23 mouse cellular contexts compared by ENCODE assay signal in the genomic region with DNA sequence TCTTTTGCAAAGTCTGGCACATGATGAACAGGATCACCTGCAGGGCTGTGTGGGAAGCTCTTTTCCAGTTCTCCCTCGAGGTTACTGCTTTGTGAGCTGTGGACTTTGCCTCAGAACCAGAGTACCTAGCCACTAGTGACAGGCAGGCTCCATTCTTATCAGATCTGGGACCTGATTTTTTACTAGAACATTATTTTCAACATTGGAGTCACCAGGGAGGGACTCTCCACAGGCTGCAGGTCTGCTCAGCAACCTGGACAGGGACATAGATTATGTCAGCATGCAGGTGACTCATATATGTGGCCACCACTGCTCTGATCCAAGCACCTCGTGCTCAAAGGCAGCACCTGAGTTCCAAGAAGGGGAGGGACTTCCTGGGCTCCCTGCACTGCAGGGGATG. TPM values are rescaled to one million over a fixed set of nuclear protein-coding genes. Genes with fewer than 3 reads are reported as not detected.
A peak's percentile ranks its signal among the peaks of the same experiment; 100 is the strongest.
DNase-seq lines count a peak whose midpoint lies in the region; ATAC-seq and TF ChIP-seq lines count a peak whose summit lies in the region.
"Had no signal": no experiment of that assay in that cellular context is flagged by ENCODE, and none has a peak within 500 bp of the region (broad histone marks: within the 10 kb centered on the region; RNA-seq: fewer than 3 reads in every experiment).

No protein-coding gene starts in this region.

- 55% methylated on average over 2 of the region's 2 CpGs for WGBS in stomach, embryonic 15.5 days

- H3K4me2 ChIP-seq in stomach, embryonic 15.5 days, result no peak overlapping the region
- H3K4me2 ChIP-seq: embryonic facial prominence, embryonic 13.5 days; forebrain, embryonic 12.5 days; hindbrain, embryonic 12.5 days had no signal

- H3K36me3 ChIP-seq in stomach, embryonic 15.5 days, result peaks cover 12% of the 10 kb centered on the region; the same call in 1 of the 2 replicates

- H3K27ac ChIP-seq in gastrocnemius, adult 2 months, result peak overlapping the region; percentile 56
- H3K27ac ChIP-seq in stomach, embryonic 15.5 days, result no peak overlapping the region
- H3K27ac ChIP-seq: embryonic facial prominence, embryonic 13.5 days; forebrain, embryonic 12.5 days; hindbrain, embryonic 12.5 days had no signal

- intact Hi-C loops in gastrocnemius, adult 2 months (cut with DNase I), result no loop called here

- H3K27me3 ChIP-seq in stomach, embryonic 15.5 days (replicated peaks), result no peaks in the 10 kb centered on the region
- H3K27me3 ChIP-seq: embryonic facial prominence, embryonic 13.5 days; forebrain, embryonic 12.5 days; hindbrain, embryonic 12.5 days had no signal

- no peaks in the 10 kb centered on the region for H3K9me3 ChIP-seq in stomach, embryonic 15.5 days
- H3K9me3 ChIP-seq: embryonic facial prominence, embryonic 13.5 days; forebrain, embryonic 12.5 days; hindbrain, embryonic 12.5 days had no signal

- H3K9ac ChIP-seq in stomach, embryonic 15.5 days, result no peak overlapping the region
- H3K9ac ChIP-seq: embryonic facial prominence, embryonic 13.5 days; forebrain, embryonic 12.5 days; hindbrain, embryonic 12.5 days had no signal

- H3K4me3 ChIP-seq in gastrocnemius, adult 2 months, result no peak overlapping the region
- no peak overlapping the region for H3K4me3 ChIP-seq in stomach, embryonic 15.5 days (replicated peaks)
- H3K4me3 ChIP-seq: embryonic facial prominence, embryonic 13.5 days; forebrain, embryonic 12.5 days; hindbrain, embryonic 12.5 days had no signal

- TF ChIP-seq CTCF in gastrocnemius, adult 2 months (IDR thresholded peaks at IDR 0.05), result no peak

- peak; percentile 37; the same call in 1 of the 2 replicates for ATAC-seq in stomach, embryonic 15.5 days (ENCODE audit: insufficient read depth, low FRiP score, low read depth)
- ATAC-seq: CD4-positive, CD25-positive, alpha-beta regulatory T cell, adult 4 months; forebrain, embryonic 16.5 days had no signal

- no peak for DNase-seq in gastrocnemius, adult 2 months
- DNase-seq in gastrocnemius, postnatal 4 days (ENCODE audit: low spot score in 2 of 2), result no peak
- DNase-seq in urinary bladder, postnatal 14 days (ENCODE audit: low spot score), result peak; percentile 12
- DNase-seq in urinary bladder, postnatal 4 days (ENCODE audit: low spot score in 2 of 2), result no peak
- DNase-seq in thymus, postnatal 4 days, result no peak
- no peak for DNase-seq in embryo, embryonic 9.5 days (ENCODE audit: extremely low spot score)
- no peak for DNase-seq in kidney, adult 11 months
- DNase-seq: adrenal gland, postnatal 10 days; B cell, adult 2 months; cerebellum, adult 11-12 months; cerebellum, adult 9-10 months; cerebellum, postnatal 25 days; gastrocnemius, postnatal 25 days; heart, adult 11 months; heart, postnatal 10 days; heart, postnatal 4 days had no signal

- peaks cover 11% of the 10 kb centered on the region for H3K4me1 ChIP-seq in stomach, embryonic 15.5 days

RNA-seq across cellular contexts. Expression of a gene that starts 5.9 kb away (rescaled TPM):
- 10 to 100 TPM; 41.3 to 45.4 TPM for total RNA-seq in gastrocnemius, adult 2 months (2021)
- total RNA-seq in gastrocnemius, postnatal 4 days (2021), result 10 to 100 TPM; 87.6 to 95.6 TPM
- polyA plus RNA-seq in stomach, embryonic 15.5 days (2015; fragmentation: Nextera tagmentation; extraction: Ambion mirVana), result 385 and 409 TPM in 2 replicates

RNA-seq across cellular contexts. Expression of a gene that starts 14.3 kb away (rescaled TPM):
- total RNA-seq in gastrocnemius, adult 2 months (2021), result 10 to 100 TPM; 52.5 to 55.5 TPM
- total RNA-seq in gastrocnemius, postnatal 4 days (2021), result 10 to 100 TPM; 77.3 TPM
- polyA plus RNA-seq in stomach, embryonic 15.5 days (2015; fragmentation: Nextera tagmentation; extraction: Ambion mirVana), result 145 and 163 TPM in 2 replicates

RNA-seq across cellular contexts. Expression of a gene that starts 32.2 kb away (rescaled TPM):
- 100 to 1,000 TPM; 276 to 473 TPM for total RNA-seq in gastrocnemius, adult 2 months (2021)
- 1,000 to 10,000 TPM; 2,207 to 2,385 TPM for total RNA-seq in gastrocnemius, postnatal 4 days (2021)
- 1,683 and 1,927 TPM in 2 replicates for polyA plus RNA-seq in stomach, embryonic 15.5 days (2015; fragmentation: Nextera tagmentation; extraction: Ambion mirVana)
- total RNA-seq: MEL had no signal

Comparison
In these comparisons a context has a peak if more than half of its experiments do, and no peak if none do; other contexts are left out.
1. RNA of a gene that starts 32.2 kb away (total RNA-seq): 2,207 to 2,385 TPM in gastrocnemius, postnatal 4 days; 276 to 473 TPM in gastrocnemius, adult 2 months; every median in the first group is over 4 times any median in the second.